Mouse (Mus musculus) G1E (cell line): ENCODE results near the gene Lfng.

Experiments
- CTCF ChIP-seq: IDR thresholded peaks from 2 replicates; pipeline ENCODE4 v1.5.1; 2012; ENCODE audit warnings: low read depth, low read length, inconsistent platforms, mixed read lengths
- TAL1 ChIP-seq: conservative IDR thresholded peaks from 2 replicates; pipeline ENCODE4 v1.6.1; 2012; ENCODE audit warnings: low read depth, low read length, inconsistent platforms, mixed read lengths

DNA sequence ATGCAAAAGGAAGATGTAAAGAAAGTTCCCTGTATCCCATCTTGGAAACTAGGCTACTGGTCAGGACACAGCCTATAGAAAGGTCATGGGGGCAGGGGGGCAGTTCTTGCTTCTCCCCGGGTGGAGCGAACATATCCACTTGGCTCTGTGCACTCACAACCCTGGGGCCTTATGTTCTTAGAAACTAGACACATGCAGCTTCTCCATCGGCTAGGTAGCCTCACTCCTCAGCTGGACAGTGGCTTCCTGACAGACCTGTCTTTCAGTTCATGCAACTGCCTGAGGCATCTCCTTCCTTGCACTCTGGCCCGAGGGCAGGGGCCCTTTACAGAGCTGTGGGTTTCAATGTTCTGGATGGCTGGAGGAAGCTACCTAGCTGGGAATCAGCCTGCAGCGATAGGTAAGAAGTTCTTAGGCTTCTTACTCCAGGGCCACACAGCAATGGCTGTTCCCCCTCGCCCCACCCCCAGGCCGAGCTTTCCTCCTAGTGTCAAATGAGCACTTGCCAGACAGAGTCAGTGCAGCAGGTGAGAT is 42.8 kb downstream of the Lfng start:
- TF ChIP-seq CTCF (no peak), TAL1 (no peak)
